Mouse (Mus musculus) right cerebral cortex, postnatal 25 days (tissue): ENCODE results near the gene Coq8a.

Experiments
- DNase-seq: peaks from one replicate; pipeline ENCODE4 v3.0.0; 2022

Gene Coq8a

GRCm38 (mm10) chr1:180198959-180199714, at the start of gene Coq8a:
TSS of gene Coq8a (minus strand) at chr1:180199602.
- no peak for DNase-seq

GRCm38 (mm10) chr1:180248593-180249146, 49.3 kb upstream of the Coq8a start:
- no peak for DNase-seq

DNA sequence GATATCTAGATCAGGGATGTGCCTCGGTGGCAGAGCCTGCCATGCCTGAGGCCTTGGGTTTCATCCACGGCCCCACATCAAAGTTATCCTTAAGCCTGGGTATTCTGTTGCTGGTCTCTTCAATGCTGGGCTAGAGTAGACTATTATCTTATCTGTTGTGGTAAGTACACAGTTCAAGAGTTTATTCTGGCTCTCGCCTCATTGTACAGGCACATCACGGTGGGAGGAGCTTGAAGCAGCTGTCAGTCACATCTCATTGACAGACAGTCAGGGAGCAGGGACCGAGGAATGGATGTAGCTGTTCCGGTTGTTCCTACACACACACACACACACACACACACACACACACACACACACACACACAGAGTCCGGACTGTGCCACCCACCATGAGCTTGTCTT, 48.5 kb upstream of the Coq8a start:
- DNase-seq = no peak

GRCm38 (mm10) chr1:180245741-180246507, 46.5 kb upstream of the Coq8a start:
- DNase-seq = no peak

DNA sequence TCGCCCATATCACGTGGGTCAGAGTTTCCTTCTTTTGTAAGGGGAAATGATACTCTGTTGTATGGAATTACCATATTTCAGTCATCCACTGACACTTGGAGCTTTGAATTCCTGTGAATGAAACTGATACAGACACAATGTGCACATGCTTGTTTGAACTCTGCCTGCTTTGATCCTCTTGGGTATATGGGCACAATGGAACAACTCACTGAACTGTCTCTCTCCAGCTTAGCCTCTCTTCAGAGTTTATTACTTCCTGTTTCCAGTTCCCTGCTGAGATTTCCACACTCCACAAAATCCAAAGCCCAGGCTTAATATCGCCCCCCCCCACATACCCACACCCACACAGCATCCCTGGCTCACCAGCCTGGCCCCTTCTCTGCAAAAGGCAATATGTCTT, 32.3 kb upstream of the Coq8a start:
- no peak for DNase-seq

DNA sequence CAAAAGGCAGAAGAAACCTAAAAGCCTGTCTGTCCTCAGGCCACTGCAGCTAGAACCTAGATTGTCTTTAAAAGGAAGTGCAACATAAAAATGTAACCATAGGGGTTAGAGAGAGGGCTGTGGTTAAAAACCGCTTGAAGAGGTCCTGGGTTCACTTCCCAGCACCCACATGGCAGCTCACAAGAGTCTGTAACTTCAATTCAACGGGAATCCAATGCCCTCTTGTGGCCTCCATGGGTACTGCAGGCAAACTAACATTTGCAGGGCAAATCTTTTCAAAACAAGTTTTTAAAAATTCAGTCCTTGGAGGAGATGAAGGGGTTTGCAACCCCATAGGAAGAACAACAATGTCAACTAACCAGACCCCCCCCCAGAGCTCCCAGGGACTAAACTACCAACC, 31.2 kb upstream of the Coq8a start:
- no peak for DNase-seq

- DNase-seq = no peak
Observed at GRCm38 (mm10) chr1:180229906-180230305, 30.5 kb upstream of the Coq8a start.

DNA sequence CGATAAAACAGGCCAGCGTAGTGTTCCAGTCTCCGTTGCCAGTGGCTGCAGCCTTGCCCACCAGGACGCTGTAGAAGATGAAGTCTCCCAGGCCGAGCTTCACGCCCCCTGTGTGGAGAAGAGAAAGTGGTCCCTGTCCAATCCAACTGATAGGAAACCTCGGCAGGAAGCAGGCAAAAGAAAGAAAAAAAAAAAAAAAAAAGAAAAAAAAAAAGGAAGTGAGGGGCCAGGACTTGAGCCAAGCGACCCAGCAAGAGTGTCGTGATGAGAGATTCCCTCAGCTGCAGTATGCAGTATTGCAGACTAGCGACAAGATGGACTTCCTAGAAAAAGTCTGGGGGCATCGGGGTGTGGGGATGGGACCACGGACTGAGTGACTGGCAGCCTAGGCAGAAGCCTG, 29.5 kb upstream of the Coq8a start:
- DNase-seq = no peak

GRCm38 (mm10) chr1:180226766-180227165, 27.4 kb upstream of the Coq8a start:
- DNase-seq = no peak

DNA sequence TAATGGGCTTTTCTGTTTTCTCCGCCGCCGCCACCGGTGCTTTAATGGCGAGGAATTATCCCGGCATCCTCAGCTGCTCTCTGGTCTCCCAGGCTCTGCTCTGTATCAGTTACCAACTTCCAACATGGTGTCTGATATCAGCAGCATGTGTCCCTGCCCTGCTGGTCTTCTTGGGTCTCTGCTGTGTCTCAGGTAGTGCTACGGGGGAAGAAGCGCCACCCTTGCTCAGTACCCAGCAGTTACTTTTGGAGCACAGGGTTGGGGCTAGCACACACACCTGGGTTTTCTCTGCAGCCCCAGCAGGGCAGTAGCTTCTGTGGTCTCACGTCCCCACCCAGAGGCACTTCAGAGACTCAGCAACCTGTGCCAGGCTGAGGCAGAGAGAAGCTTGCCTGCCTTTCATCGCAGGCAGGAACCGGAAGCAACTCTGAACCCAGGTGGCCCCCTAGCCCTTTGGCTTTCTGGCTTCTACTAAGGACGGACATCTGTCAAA, 26.9 kb upstream of the Coq8a start:
- DNase-seq = no peak

DNA sequence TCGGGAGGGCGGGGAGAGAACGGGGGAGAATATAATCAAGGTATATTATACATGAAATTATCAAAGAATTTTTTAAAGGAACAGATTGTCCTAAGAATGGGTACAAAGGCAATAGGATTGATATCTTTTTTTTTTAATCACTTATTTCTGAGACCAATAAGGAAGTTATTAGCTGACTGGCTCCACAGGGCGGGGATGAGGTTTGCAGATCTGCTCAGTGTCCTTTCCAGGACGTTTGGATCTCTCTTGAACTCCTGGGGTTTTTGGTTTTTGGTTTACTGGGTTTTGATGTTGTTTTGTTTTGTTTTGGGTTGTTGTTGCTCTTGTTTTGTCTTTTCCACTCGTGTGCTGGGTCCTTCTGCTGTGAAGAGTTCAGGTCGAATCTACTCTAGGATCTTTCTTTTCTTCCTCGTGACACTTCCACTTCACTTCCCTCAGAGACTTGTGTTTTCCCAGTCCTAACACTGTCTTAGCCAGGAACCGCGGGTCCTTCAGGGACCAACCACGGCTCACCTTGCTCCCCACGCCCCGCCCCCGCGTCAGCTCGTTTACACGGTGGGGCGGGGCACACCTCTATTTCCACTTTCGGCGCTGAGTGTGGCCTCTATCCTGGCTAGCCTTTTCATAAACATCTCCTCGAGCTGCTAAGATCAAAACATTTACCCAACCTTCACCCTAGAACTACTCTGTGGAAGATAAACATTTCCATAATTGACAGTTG, 26.3 kb upstream of the Coq8a start:
- no peak for DNase-seq

GRCm38 (mm10) chr1:180222007-180222406, 22.6 kb upstream of the Coq8a start:
- no peak for DNase-seq

- DNase-seq = no peak
Observed at GRCm38 (mm10) chr1:180220791-180221542, 21.6 kb upstream of the Coq8a start.

- DNase-seq = no peak
Observed at GRCm38 (mm10) chr1:180216541-180217276, 17.3 kb upstream of the Coq8a start.

DNA sequence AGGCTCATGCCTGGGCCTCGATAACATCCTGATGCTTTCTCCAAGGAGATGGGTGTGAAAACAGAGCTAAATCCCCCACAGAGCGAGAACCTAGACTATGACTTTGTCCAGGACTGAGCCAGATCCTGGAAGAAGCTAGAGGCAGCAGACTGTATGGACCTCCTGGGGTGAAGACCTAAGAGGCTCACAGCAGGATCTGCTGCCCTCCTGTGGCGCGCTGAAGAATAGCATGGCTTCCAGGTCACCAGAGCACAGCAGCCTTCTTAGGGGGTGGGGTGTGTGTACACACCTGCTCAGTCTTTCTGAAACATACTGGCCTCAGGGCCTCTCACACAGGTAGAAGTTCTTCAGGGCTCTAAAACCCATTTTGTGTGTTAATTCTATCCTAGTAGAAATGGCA, 15.6 kb upstream of the Coq8a start:
- DNase-seq = peak; percentile 61

DNA sequence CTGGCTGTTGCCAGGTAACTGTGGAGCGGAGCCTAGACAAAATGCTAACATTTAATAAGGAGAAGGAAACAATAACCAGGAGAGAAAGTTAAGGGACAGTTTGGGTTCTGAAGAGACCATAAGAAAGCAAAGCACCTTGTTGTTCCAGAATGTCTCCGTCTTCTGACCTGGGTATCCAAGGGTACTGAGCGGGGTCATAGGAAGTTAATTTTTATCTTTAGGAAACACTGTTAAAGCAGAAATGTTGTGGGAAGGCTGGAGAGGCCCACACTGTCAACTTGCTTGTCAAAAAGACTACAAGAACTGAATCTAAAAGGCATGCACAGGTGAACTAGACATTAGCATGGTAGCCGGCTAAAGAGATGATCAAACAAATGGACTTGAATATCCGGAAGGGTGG, 13.5 kb upstream of the Coq8a start:
- DNase-seq = no peak

DNA sequence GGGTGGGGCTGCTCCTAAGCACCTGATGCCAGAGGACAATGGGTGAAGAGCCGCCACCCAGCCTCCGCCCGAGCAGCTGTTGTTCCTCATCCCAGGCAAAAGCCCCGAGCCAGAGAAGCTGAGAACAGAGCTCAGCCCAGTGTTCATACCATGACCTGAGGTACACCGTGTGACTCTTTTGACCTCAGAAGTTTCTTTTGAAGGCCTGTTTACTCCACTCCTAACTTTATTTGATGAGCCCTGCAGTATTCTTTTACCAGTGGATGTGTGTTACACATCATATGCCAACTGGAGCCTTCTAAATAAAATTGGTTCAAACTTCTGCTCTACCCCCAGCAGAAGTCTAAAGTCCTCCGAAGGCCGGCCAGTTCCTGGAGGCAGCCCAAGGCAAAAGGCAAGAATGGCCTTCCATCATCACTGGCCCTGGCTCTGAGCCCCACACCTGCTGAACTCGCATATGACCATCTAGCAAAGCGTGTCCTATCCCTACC, 11.4 kb upstream of the Coq8a start:
- DNase-seq = no peak

GRCm38 (mm10) chr1:180210031-180210432, 10.6 kb upstream of the Coq8a start:
- no peak for DNase-seq

- no peak for DNase-seq
Observed at GRCm38 (mm10) chr1:180208370-180208769, 9.0 kb upstream of the Coq8a start.

DNA sequence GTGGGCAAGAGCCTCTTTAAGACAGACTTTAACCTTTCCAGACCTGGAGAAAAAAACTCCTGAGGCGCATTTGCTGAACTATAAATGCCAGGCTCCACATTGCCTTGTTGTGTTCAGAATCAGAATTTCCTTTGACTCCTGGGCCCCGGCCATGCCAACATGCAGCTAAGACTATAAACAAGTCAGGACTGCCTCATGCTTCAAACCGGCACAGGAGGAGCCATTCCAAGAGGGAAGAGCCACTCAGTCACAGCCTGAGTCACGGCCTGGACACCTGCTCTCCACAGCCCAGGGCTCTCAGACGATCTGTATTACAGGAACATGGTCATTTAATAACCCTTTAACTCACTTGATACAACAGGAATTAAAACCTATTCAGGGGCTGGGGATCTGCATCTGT, 1.3 kb upstream of the Coq8a start:
- no peak for DNase-seq

GRCm38 (mm10) chr1:180199715-180200050, 281 bp upstream of the Coq8a start:
- DNase-seq = no peak

DNA sequence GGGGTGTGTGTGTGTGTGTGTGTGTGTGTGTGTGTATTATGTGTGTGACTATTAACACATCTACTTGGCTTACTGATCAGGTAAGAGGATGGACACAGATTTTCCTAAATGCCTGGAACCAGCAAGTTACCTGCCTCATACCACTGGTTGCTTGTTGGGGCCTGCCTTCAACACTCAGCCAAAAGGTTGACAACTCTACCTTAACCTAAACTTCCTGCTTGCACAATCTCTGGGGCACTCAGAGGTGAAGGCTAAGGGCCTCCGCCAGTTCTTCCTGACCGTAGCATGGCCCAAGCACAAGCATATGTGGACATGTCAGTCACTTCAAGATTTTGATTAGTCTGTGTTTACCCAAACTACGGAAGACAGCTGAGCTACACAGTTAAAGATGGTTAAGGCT, 1.4 kb downstream of the Coq8a start:
- no peak for DNase-seq
